Mouse (Mus musculus) thymus, adult 2 months (tissue): Measurements from ENCODE around the gene Lin7a. TPM values are rescaled to one million over a fixed set of nuclear protein-coding genes. Genes with fewer than 3 reads are reported as not detected.

Experiments
- DNase-seq: peaks from one replicate; pipeline ENCODE4 v3.0.0; 2021
- H3K27ac ChIP-seq: fragments of 200-500 bp; 2 replicates; pipeline ENCODE4 v1.5.1; 2012; ENCODE audit warnings: low read length, control low read depth; ENCODE audit not compliant: control insufficient read depth, insufficient read depth
- H3K27me3 ChIP-seq: fragments of 200-500 bp; 2 replicates; pipeline ENCODE4 v1.6.1; 2012; ENCODE audit warnings: mild to moderate bottlenecking, low read length, moderate library complexity, mixed read lengths; ENCODE audit not compliant: control insufficient read depth, insufficient read depth
- H3K36me3 ChIP-seq: fragments of 200-500 bp; 2 replicates; pipeline ENCODE4 v1.6.1; 2012; ENCODE audit warnings: mild to moderate bottlenecking, low read length, moderate library complexity; ENCODE audit not compliant: control insufficient read depth, insufficient read depth
- H3K4me1 ChIP-seq: fragments of 200-500 bp; replicated peaks from 2 replicates; pipeline ENCODE4 v1.6.1; 2012; ENCODE audit warnings: low read length; ENCODE audit not compliant: control insufficient read depth, insufficient read depth
- H3K4me3 ChIP-seq: fragments of 200-500 bp; 2 replicates; pipeline ENCODE4 v1.5.1; 2012; ENCODE audit warnings: mild to moderate bottlenecking, low read length, control low read depth, moderate library complexity; ENCODE audit not compliant: control insufficient read depth, insufficient read depth
- CTCF ChIP-seq: fragments of 200-500 bp; IDR thresholded peaks from 2 replicates; pipeline ENCODE4 v1.5.1; 2012; ENCODE audit warnings: mild to moderate bottlenecking, control low read depth, low read length, moderate library complexity, borderline replicate concordance; ENCODE audit not compliant: control insufficient read depth, poor library complexity, insufficient read depth; ENCODE audit errors: extremely low read depth
- POLR2A ChIP-seq: fragments of 200-500 bp; IDR thresholded peaks from 2 replicates; pipeline ENCODE4 v1.6.1; 2012; ENCODE audit warnings: mild to moderate bottlenecking, low read length, control low read depth, moderate library complexity; ENCODE audit not compliant: control insufficient read depth, poor library complexity, insufficient read depth; ENCODE audit errors: extremely low read depth
- WGBS: fragments of 180-500 bp; shearing (Covaris S2); methylation state at CpG from one replicate; pipeline ENCODE4 v1.1.7; 2018; 5-methylcytosine and 5-hydroxymethylcytosine counted together
- polyA plus RNA-seq: library from polyadenylated mRNA; depleted of rRNA; stranded (reverse); fragments of >200 nt; gene quantifications from 2 replicates; pipeline ENCODE4 v1.2.3, GENCODE M21; 2012; rRNA removed

The Lin7a gene
- 0.26 TPM in 1 of 2 replicates, not detected in the other for polyA plus RNA-seq

GRCm38 (mm10) chr10:107271321-107272130, at the start of gene Lin7a:
Lin7a (plus strand) TSS chr10:107271686.
- Histone ChIP-seq H3K4me3 (no peak within 1 kb of the TSS), H3K27ac (no peak within 1 kb of the TSS)
- TF ChIP-seq CTCF (no peak), POLR2A (no peak)

GRCm38 (mm10) chr10:107221726-107222125, 49.8 kb upstream of the Lin7a start:
- H3K4me1 ChIP-seq = no peaks in the 10 kb centered on the region
- H3K36me3 ChIP-seq = no peaks in the 10 kb centered on the region
- WGBS = 73% methylated on average over 2 of the region's 2 CpGs
- no peaks in the 10 kb centered on the region for H3K27me3 ChIP-seq
- DNase-seq = no peak
- H3K4me3 ChIP-seq = no peak overlapping the region
- no peak for TF ChIP-seq CTCF
- TF ChIP-seq POLR2A = no peak
- no peak overlapping the region for H3K27ac ChIP-seq

More at GRCm38 (mm10) chr10:107271321-107272130, at the start of gene Lin7a:
- Histone ChIP-seq H3K4me1 (no peaks in the 10 kb centered on the region), H3K36me3 (no peaks in the 10 kb centered on the region), H3K27me3 (no peaks in the 10 kb centered on the region)
- DNase-seq = no peak
- WGBS = 8% methylated on average over 38 of the region's 38 CpGs

- 93% methylated on average over 8 of the region's 8 CpGs for WGBS
- Histone ChIP-seq H3K4me3 (no peak overlapping the region), H3K36me3 (no peaks in the 10 kb centered on the region), H3K27ac (no peak overlapping the region), H3K4me1 (no peaks in the 10 kb centered on the region), H3K27me3 (no peaks in the 10 kb centered on the region)
- DNase-seq = no peak
- no peak for TF ChIP-seq CTCF
- no peak for TF ChIP-seq POLR2A
Observed at GRCm38 (mm10) chr10:107222406-107223185, 48.9 kb upstream of the Lin7a start.

GRCm38 (mm10) chr10:107223186-107223440, 48.4 kb upstream of the Lin7a start:
- TF ChIP-seq POLR2A (no peak), CTCF (no peak)
- no peak for DNase-seq
- no peaks in the 10 kb centered on the region for H3K4me1 ChIP-seq
- WGBS = 91% methylated on average over 3 of the region's 3 CpGs
- no peaks in the 10 kb centered on the region for H3K36me3 ChIP-seq
- H3K27ac ChIP-seq = no peak overlapping the region
- H3K27me3 ChIP-seq = no peaks in the 10 kb centered on the region
- H3K4me3 ChIP-seq = no peak overlapping the region

- no peak for TF ChIP-seq CTCF
- TF ChIP-seq POLR2A = no peak
- no peak overlapping the region for H3K27ac ChIP-seq
- H3K36me3 ChIP-seq = no peaks in the 10 kb centered on the region
- no peak for DNase-seq
- no peaks in the 10 kb centered on the region for H3K4me1 ChIP-seq
- H3K27me3 ChIP-seq = no peaks in the 10 kb centered on the region
- WGBS = 88% methylated on average over 3 of the region's 3 CpGs
- no peak overlapping the region for H3K4me3 ChIP-seq
Observed at GRCm38 (mm10) chr10:107223821-107224220, 47.7 kb upstream of the Lin7a start.

GRCm38 (mm10) chr10:107224596-107225330, 46.7 kb upstream of the Lin7a start:
- TF ChIP-seq CTCF = no peak
- TF ChIP-seq POLR2A = no peak
- Histone ChIP-seq H3K4me3 (no peak overlapping the region), H3K36me3 (no peaks in the 10 kb centered on the region), H3K27me3 (no peaks in the 10 kb centered on the region), H3K4me1 (no peaks in the 10 kb centered on the region), H3K27ac (no peak overlapping the region)
- 89% methylated on average over 6 of the region's 6 CpGs for WGBS
- no peak for DNase-seq
